Mouse (Mus musculus) brain, embryonic 14.5 days (tissue): Measurements from ENCODE around the gene Anks1b.

Experiments used
- CTCF ChIP-seq: fragments of 200-500 bp; IDR thresholded peaks from 2 replicates; pipeline ENCODE4 v1.5.1; 2012; ENCODE audit warnings: inconsistent platforms, mild to moderate bottlenecking, moderate library complexity, borderline replicate concordance; ENCODE audit not compliant: insufficient read depth, insufficient read length; ENCODE audit errors: extremely low read depth
- POLR2A ChIP-seq: fragments of 200-500 bp; IDR thresholded peaks from 2 replicates; pipeline ENCODE4 v1.6.1; 2012; ENCODE audit warnings: mild to moderate bottlenecking, inconsistent platforms, borderline replicate concordance; ENCODE audit not compliant: poor library complexity, insufficient read depth, insufficient read length, severe bottlenecking; ENCODE audit errors: extremely low read depth

GRCm38 (mm10) chr10:90196936-90197335 lies 323.6 kb downstream of the Anks1b start:
- no peak for TF ChIP-seq CTCF
- TF ChIP-seq POLR2A: no peak
